Mouse (Mus musculus): ENCODE measurements around the gene Trpc2. TPM values are rescaled to one million over a fixed set of nuclear protein-coding genes. Genes with fewer than 3 reads are reported as not detected.

The Trpc2 gene
- total RNA-seq, 1 experiment: 0.36 TPM

GRCm38 (mm10) chr7:102108206-102108605 lies 25.3 kb downstream of the Trpc2 start:
- Histone ChIP-seq H3K4me3 (ENCODE audit: insufficient read depth in 1 of 2, low read depth in 1 of 2, low read length in 2 of 2, poor library complexity in 1 of 2, severe bottlenecking in 1 of 2) (no peak overlapping the region), H3K9ac (ENCODE audit: insufficient read depth, low read depth, low read length, poor library complexity, severe bottlenecking) (no peak overlapping the region), H3K27ac (ENCODE audit: insufficient read depth, low read depth, low read length, poor library complexity, severe bottlenecking) (no peak overlapping the region), H3K4me1 (ENCODE audit: control insufficient read depth in 2 of 2, insufficient read depth in 2 of 2, low read length in 2 of 2, poor library complexity in 1 of 2) (peaks cover 0 to 6% of the 10 kb centered on the region in 2 experiments; a peak in 1 of 4 replicates), H3K9me3 (ENCODE audit: control insufficient read depth, insufficient read depth, low read depth, low read length) (no peaks in the 10 kb centered on the region), H3K36me3 (ENCODE audit: control insufficient read depth, insufficient read depth, low read length, poor library complexity, severe bottlenecking) (no peaks in the 10 kb centered on the region)
- no peak for DNase-seq (ENCODE audit: low read depth, low spot score)
- in situ Hi-C loops (cut with MboI; ENCODE audit: low sequenced_read_pairs in 2 of 2, unreplicated experiment in 2 of 2): no loop called here
- TF ChIP-seq ZNF384 (IDR thresholded peaks at IDR 0.05; ENCODE audit: low read depth, low read length) (no peak), ZC3H11A (IDR thresholded peaks at IDR 0.05; ENCODE audit: borderline replicate concordance, low read depth, low read length) (no peak), CHD2 (IDR thresholded peaks at IDR 0.05; ENCODE audit: low read depth, low read length) (no peak), HCFC1 (IDR thresholded peaks at IDR 0.05; ENCODE audit: borderline replicate concordance, insufficient read depth, low read length) (no peak), MAFK (IDR thresholded peaks at IDR 0.05; ENCODE audit: insufficient read depth, low read depth, low read length) (no peak)

GRCm38 (mm10) chr7:102109171-102109570 lies 26.3 kb downstream of the Trpc2 start, which contains the start of gene Art5:
TSS of gene Art5 (minus strand) at chr7:102109489.
- in situ Hi-C loops (cut with MboI; ENCODE audit: low sequenced_read_pairs in 2 of 2, unreplicated experiment in 2 of 2): no loop called here

GRCm38 (mm10) chr7:102109746-102110145 lies 26.8 kb downstream of the Trpc2 start:
- no peak for DNase-seq (ENCODE audit: low read depth, low spot score)
- TF ChIP-seq MAFK (IDR thresholded peaks at IDR 0.05; ENCODE audit: insufficient read depth, low read depth, low read length) (no peak), CHD2 (IDR thresholded peaks at IDR 0.05; ENCODE audit: low read depth, low read length) (no peak), ZNF384 (IDR thresholded peaks at IDR 0.05; ENCODE audit: low read depth, low read length) (no peak), HCFC1 (IDR thresholded peaks at IDR 0.05; ENCODE audit: borderline replicate concordance, insufficient read depth, low read length) (no peak), ZC3H11A (IDR thresholded peaks at IDR 0.05; ENCODE audit: borderline replicate concordance, low read depth, low read length) (no peak)
- in situ Hi-C loops (cut with MboI; ENCODE audit: low sequenced_read_pairs in 2 of 2, unreplicated experiment in 2 of 2): no loop called here

More at GRCm38 (mm10) chr7:102109171-102109570, 26.3 kb downstream of the Trpc2 start, which contains the start of gene Art5:
- Histone ChIP-seq H3K27ac (ENCODE audit: insufficient read depth, low read depth, low read length, poor library complexity, severe bottlenecking) (no peak within 1 kb of the TSS), H3K4me3 (ENCODE audit: insufficient read depth in 1 of 2, low read depth in 1 of 2, low read length in 2 of 2, poor library complexity in 1 of 2, severe bottlenecking in 1 of 2) (no peak within 1 kb of the TSS), H3K9ac (ENCODE audit: insufficient read depth, low read depth, low read length, poor library complexity, severe bottlenecking) (no peak within 1 kb of the TSS), H3K36me3 (ENCODE audit: control insufficient read depth, insufficient read depth, low read length, poor library complexity, severe bottlenecking) (no peaks in the 10 kb centered on the region), H3K4me1 (ENCODE audit: control insufficient read depth in 2 of 2, insufficient read depth in 2 of 2, low read length in 2 of 2, poor library complexity in 1 of 2) (peaks cover 0 to 9% of the 10 kb centered on the region in 2 experiments; a peak in 1 of 4 replicates), H3K9me3 (ENCODE audit: control insufficient read depth, insufficient read depth, low read depth, low read length) (no peaks in the 10 kb centered on the region)
- no peak for DNase-seq (ENCODE audit: low read depth, low spot score)
- TF ChIP-seq MAFK (IDR thresholded peaks at IDR 0.05; ENCODE audit: insufficient read depth, low read depth, low read length) (no peak), ZC3H11A (IDR thresholded peaks at IDR 0.05; ENCODE audit: borderline replicate concordance, low read depth, low read length) (no peak), CHD2 (IDR thresholded peaks at IDR 0.05; ENCODE audit: low read depth, low read length) (no peak), ZNF384 (IDR thresholded peaks at IDR 0.05; ENCODE audit: low read depth, low read length) (no peak), HCFC1 (IDR thresholded peaks at IDR 0.05; ENCODE audit: borderline replicate concordance, insufficient read depth, low read length) (no peak)

DNA sequence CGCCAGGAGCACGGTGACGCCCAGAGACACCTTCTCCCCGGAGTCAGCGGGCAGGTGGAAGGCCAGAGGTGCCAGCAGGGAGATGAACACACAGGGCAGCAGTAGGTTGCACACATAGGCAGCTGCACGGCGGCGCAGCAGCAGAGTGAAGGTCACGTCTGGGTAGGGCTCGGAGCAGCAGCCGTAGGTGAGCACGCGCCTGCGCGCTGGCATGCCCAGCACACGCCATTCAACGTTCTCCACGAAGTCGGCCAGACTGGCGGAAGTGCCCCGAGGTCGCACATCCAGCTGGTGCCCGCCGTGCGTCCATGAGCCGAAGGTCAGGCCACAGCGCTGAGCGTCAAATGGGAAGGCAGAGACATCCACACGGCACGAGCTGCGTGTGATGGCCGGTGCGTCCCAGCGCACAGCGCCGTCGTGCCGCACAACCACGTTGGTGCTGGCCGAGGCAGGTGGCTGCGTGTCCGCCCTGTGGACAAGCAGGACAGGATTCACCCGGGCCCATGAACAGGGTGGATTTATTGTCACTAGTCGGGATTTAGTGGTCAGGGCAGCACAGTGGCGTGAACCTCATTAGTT lies 30.3 kb downstream of the Trpc2 start:
- Histone ChIP-seq H3K4me3 (ENCODE audit: insufficient read depth in 1 of 2, low read depth in 1 of 2, low read length in 2 of 2, poor library complexity in 1 of 2, severe bottlenecking in 1 of 2) (peak overlapping the region; percentile 54 to 59; a peak in 3 of 4 replicates), H3K9ac (ENCODE audit: insufficient read depth, low read depth, low read length, poor library complexity, severe bottlenecking) (peak overlapping the region; percentile 17; the same call in 1 of the 2 replicates), H3K9me3 (ENCODE audit: control insufficient read depth, insufficient read depth, low read depth, low read length) (no peaks in the 10 kb centered on the region), H3K4me1 (ENCODE audit: control insufficient read depth in 2 of 2, insufficient read depth in 2 of 2, low read length in 2 of 2, poor library complexity in 1 of 2) (peaks cover 0 to 10% of the 10 kb centered on the region in 2 experiments; a peak in 1 of 4 replicates), H3K36me3 (ENCODE audit: control insufficient read depth, insufficient read depth, low read length, poor library complexity, severe bottlenecking) (no peaks in the 10 kb centered on the region), H3K27ac (ENCODE audit: insufficient read depth, low read depth, low read length, poor library complexity, severe bottlenecking) (no peak overlapping the region)
- no peak for DNase-seq (ENCODE audit: low read depth, low spot score)
- TF ChIP-seq CHD2 (IDR thresholded peaks at IDR 0.05; ENCODE audit: low read depth, low read length) (no peak), HCFC1 (IDR thresholded peaks at IDR 0.05; ENCODE audit: borderline replicate concordance, insufficient read depth, low read length) (no peak), ZC3H11A (IDR thresholded peaks at IDR 0.05; ENCODE audit: borderline replicate concordance, low read depth, low read length) (no peak), MAFK (IDR thresholded peaks at IDR 0.05; ENCODE audit: insufficient read depth, low read depth, low read length) (no peak), ZNF384 (IDR thresholded peaks at IDR 0.05; ENCODE audit: low read depth, low read length) (no peak)
- in situ Hi-C loops (cut with MboI; ENCODE audit: low sequenced_read_pairs in 2 of 2, unreplicated experiment in 2 of 2): no loop called here

More at GRCm38 (mm10) chr7:102109746-102110145, 26.8 kb downstream of the Trpc2 start:
- H3K36me3 ChIP-seq (ENCODE audit: control insufficient read depth, insufficient read depth, low read length, poor library complexity, severe bottlenecking): no peaks in the 10 kb centered on the region
- no peak overlapping the region for H3K27ac ChIP-seq (ENCODE audit: insufficient read depth, low read depth, low read length, poor library complexity, severe bottlenecking)
- no peak overlapping the region for H3K9ac ChIP-seq (ENCODE audit: insufficient read depth, low read depth, low read length, poor library complexity, severe bottlenecking)
- H3K9me3 ChIP-seq (ENCODE audit: control insufficient read depth, insufficient read depth, low read depth, low read length): no peaks in the 10 kb centered on the region
- H3K4me1 ChIP-seq (ENCODE audit: control insufficient read depth in 2 of 2, insufficient read depth in 2 of 2, low read length in 2 of 2, poor library complexity in 1 of 2): peaks cover 0 to 9% of the 10 kb centered on the region in 2 experiments; a peak in 1 of 4 replicates
- H3K4me3 ChIP-seq (ENCODE audit: insufficient read depth in 1 of 2, low read depth in 1 of 2, low read length in 2 of 2, poor library complexity in 1 of 2, severe bottlenecking in 1 of 2): no peak overlapping the region
